Mouse (Mus musculus) kidney, postnatal 36 days (tissue): ENCODE measurements at regions not wholly inside any gene's neighbourhood (a gene's known extent, or its start where the extent isn't known, plus 50 kb on each side); places are given as distances from the start of the nearest gene placed in this dataset.

Source experiments
- DNase-seq, 2 experiments: peaks; one replicate each; pipeline ENCODE4 v3.0.0; 2021 to 2022; ENCODE audit warnings: mixed read lengths in 2 of 2

DNA sequence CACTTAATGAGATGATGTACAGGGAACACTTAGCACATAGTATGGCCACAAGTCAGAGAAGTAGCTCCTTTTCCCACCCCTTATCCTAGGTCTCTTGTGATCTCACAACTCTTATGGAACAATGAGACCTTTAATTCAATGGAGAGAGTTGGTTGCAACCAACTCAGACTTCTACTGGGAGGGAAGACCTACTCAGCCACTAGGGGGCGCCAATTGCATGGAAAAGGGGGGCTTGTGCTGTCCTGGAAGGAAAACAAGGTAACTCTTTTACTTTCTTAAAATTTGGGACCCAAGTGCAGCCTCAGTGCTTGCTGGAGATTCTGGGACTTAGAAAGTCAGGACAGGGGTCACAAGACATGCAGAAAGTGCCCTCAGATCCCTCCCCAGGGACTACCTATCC, 60.7 kb upstream of the Kcnj15 start:
- peak; percentile 43 to 85 for DNase-seq

DNA sequence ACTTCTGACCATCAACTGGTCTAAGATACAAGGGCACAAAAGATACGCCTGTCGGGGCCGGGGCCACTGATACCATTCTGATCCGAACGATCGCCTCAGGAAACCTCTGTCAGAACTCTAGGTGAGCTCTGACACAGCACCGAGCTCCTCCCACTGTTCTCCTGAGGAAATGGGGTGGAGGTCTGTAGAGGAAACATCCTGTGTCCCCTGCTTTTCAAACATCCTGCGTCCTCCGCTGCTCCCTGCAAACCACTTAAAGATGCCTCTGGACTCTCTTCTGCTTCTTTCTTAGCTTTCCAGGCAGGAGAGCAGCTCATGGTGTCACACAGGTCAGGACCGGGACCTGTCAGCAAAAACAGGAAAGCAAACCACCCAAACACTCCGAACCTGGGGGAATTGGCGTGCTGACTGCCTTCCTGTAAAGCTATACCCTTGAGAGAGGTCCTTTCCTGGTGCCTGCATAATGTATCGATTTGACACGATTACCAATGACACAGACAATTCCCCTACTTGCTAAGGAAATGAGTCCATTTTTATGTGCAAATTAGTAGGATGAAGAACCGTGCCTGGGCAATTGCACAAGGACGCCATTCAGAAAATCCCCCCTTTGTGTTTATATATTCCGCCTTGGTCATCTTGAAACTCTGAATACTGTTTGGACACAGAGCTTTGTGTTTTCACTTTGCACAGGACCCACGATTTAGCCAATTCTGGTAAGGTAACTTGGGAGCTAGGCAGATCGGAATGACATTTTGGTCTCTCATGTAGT, 58.4 kb upstream of the Kcnj15 start:
- DNase-seq = no peak

DNA sequence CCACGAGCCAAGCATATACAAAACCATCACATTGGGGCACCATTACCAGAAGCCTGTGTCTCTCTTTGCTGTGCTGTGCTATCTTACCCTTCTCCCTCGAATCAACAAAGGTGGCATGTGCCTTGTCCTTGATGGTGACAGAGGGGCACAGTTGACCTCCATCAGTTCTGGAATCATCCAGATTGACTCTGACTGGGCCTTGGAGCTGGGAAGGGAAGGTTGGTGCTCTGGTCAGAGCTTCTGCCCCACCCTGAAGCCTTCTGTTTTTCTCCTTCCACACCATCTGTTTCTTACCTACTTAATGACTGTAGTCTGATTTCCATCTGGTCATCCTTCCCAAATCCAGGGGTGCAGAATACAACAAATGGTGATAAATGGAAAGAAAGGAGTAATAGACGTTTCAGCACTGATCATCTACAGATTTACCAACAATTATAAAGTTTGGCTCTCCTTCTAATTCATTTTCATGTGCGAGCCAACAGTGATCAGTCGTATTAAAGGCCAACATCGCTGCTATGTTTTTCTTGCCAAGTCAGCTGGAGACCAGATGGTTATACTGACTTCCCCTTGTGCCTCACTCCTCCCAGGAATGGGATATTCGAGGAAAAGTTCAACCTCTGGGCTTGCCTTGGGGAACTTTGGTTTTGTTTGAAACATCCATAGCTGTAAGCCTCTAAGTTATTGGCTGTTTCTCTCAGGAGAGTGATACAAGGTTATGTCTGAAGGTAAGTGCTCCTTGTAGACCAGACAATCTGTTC, 55.1 kb upstream of the Kcnj15 start:
- no peak for DNase-seq

DNA sequence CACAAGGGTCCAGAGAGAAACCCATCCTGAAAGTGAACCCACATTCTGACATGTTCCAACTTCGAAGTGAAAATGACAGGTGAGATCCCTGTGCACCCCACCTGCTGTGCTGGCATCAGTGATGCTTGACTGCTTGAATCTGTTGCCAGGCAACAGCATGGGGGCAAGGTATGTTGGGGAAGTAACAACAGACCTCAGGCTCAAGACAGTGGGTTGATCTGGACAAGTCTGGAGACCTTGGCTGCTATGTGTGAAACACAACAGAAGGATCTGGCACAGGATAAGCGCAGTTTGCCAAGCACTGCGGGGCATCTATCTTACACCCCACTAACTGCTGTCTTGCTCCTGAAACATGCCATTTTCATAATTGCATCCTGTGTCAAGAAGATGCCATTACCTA, 54.3 kb upstream of the Kcnj15 start:
- no peak for DNase-seq

DNA sequence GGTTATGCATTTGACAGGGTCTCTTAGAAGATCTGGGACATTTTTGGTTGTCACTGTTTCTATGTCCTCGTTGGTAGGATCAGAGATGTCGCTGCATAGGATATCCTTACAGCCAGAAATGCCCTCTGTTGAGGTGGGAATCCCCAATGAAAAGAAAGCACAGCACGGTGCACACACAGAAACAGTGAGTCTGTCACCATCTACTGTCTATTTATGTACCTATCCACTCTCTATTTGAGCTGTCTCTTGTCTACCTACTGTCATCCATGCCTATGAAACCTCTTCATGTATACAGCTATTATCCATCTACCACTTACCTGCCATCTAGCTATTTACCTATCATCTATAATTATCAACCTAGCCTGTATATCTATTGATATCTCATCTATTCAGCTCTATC, 53.6 kb upstream of the Kcnj15 start:
- no peak for DNase-seq

DNA sequence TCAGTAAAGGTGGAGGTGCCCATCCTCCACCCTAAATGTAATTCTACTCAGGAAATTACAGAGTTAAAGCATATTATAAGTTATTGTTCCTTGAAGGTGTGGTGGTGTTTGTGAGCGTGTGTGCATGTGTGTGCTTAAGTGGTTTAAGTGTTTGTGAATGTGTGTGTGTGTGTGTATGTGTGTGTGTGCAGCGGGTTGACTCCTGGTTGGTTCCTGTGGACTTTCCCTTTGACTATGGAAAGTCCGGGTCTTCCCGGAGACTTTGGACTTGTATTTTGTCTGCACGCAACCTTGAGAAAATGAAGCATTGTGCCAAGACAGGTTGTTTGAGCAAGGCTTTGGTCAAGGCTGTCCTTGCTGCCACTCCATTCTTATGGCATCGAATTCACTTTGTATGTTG, 52.9 kb upstream of the Kcnj15 start:
- peak; percentile 26 to 27 for DNase-seq

DNA sequence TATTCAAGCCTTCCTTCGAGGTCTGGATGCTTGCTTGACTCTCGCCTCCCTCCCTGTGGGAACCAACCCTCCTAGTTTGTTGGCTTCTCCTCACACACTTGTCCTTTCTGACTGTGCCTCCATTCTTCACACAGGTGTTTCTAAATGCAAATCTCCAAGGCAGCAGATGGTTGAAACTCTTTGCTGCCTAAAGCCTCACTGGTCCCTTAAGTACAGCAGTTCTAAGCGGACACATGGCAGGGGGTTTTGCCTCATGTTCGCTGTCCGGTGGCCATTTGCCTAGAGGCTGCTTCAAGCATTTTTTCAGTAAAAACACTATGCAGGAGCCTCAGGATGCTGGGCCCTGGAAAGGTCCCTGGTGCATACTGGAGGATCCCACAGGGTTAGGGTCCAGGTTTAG, 50.9 kb upstream of the Kcnj15 start:
- no peak for DNase-seq

DNA sequence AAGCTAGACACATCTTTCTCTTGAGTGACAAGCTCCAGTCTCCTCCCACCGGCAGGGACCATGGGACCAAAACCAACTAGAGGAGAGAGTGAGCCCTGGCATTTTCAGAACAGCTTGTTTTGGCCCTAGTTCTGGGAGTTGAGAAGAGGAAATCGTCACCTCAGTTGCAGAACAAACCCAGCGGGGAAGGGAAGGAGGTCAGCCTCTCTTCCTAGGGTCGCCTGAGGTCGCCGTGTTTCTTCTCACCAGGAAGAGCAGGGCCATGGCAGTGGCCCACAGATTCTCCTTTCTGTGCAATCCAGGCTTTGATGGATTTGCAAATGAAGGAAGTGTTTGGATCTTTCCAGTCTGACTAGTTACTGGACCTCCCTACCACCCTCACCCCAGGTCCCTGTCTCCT, 49.8 kb upstream of the Kcnj15 start:
- DNase-seq = no peak
